Mouse (Mus musculus) neural tube, embryonic 12.5 days (tissue): ENCODE measurements around the gene Fer1l4. TPM values are rescaled to one million over a fixed set of nuclear protein-coding genes. Genes with fewer than 3 reads are reported as not detected.

ENCODE experiments used
- ATAC-seq: fragments of 200-750 bp; cut with Nextera tagmentation; 2 replicates; pipeline ENCODE4 v1.8.0; 2017; ENCODE audit warnings: low read depth, mild to moderate bottlenecking, moderate TSS enrichment, moderate library complexity; ENCODE audit not compliant: low FRiP score
- H3K27ac ChIP-seq: fragments of 300-500 bp; sonication (generic); 2 replicates; pipeline ENCODE4 v1.5.1; 2016
- H3K27me3 ChIP-seq: fragments of 300-500 bp; sonication (generic); replicated peaks from 2 replicates; pipeline ENCODE4 v1.6.1; 2016; ENCODE audit warnings: mild to moderate bottlenecking
- H3K36me3 ChIP-seq: fragments of 300-500 bp; sonication (generic); 2 replicates; pipeline ENCODE4 v1.6.1; 2016; ENCODE audit warnings: mild to moderate bottlenecking
- H3K4me1 ChIP-seq: fragments of 300-500 bp; sonication (generic); 2 replicates; pipeline ENCODE4 v1.6.1; 2016
- H3K4me2 ChIP-seq: fragments of 300-500 bp; sonication (generic); replicated peaks from 2 replicates; pipeline ENCODE4 v1.6.1; 2016; ENCODE audit warnings: mild to moderate bottlenecking
- H3K4me3 ChIP-seq: fragments of 300-500 bp; sonication (generic); 2 replicates; pipeline ENCODE4 v1.5.1; 2016
- H3K9ac ChIP-seq: fragments of 300-500 bp; sonication (generic); 2 replicates; pipeline ENCODE4 v1.6.1; 2016; ENCODE audit warnings: mild to moderate bottlenecking
- H3K9me3 ChIP-seq: fragments of 300-500 bp; sonication (generic); 2 replicates; pipeline ENCODE4 v1.6.1; 2016; ENCODE audit warnings: mild to moderate bottlenecking
- WGBS: fragments of 180-500 bp; shearing (Covaris S2); methylation state at CpG from one replicate; pipeline ENCODE4 v1.1.7; 2016; 5-methylcytosine and 5-hydroxymethylcytosine counted together
- polyA plus RNA-seq: library from polyadenylated mRNA; unstranded; fragments of >200 nt; fragmentation: Nextera tagmentation; extraction: Ambion mirVana; gene quantifications from 2 replicates; pipeline ENCODE4 v1.2.1, GENCODE M21; 2016

Fer1l4 gene
- polyA plus RNA-seq = not detected in 2 replicates

- H3K4me1 ChIP-seq = no peaks in the 10 kb centered on the region
- no peak within 1 kb of the TSS for H3K4me3 ChIP-seq
- 89% methylated on average over 9 of the region's 9 CpGs for WGBS
- ATAC-seq = no peak
- no peaks in the 10 kb centered on the region for H3K9me3 ChIP-seq
- H3K27me3 ChIP-seq = 0 out of 2 replicates have a peak, but pooled peaks cover 8% of the 10 kb centered on the region
- H3K4me2 ChIP-seq = no peak within 1 kb of the TSS
- no peak within 1 kb of the TSS for H3K9ac ChIP-seq
- no peak within 1 kb of the TSS for H3K27ac ChIP-seq
- no peaks in the 10 kb centered on the region for H3K36me3 ChIP-seq
These were observed at the start of gene Fer1l4 for GRCm38 (mm10) chr2:156052816-156053215. Gene Fer1l4 (minus strand): TSS chr2:156052947.

DNA sequence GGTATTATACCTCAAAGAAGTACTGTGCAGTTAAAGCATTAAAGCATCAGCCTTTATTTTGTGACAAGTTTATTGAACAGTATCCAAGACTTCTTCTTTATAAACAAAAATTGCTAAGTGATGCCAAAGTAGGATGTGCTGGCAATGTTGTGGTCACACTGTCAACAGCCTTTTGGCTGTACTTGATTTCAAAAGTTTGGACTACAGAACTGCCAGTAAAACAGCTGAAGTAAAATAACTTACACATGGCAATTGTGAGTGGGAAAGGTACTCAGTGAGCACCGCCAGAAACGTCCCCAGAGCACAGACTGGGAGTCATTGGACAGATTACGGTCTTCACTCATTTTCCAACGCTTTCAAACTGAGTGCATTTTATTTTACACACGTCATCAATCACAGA, 39.2 kb upstream of the Fer1l4 start:
- no peak for ATAC-seq

DNA sequence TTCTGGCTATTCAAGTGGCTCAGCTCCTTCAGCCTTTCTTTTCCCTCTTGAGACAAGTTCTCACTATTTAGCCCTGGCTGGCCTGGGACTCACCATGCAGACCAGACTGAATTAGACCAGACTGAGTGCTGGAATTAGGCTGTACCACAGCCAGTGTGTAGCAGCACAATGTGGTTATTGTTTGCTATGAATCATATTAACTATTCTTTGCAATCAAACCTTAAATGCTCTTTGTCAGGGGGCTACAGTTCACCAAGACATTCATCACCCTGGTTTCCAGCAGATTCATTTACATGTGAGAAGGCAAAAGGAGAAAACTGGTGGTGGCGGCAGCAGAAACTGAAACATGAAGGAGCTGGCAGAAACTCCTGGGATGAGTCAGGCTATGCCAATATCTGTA, 37.1 kb upstream of the Fer1l4 start:
- H3K4me1 ChIP-seq = peaks cover 15% of the 10 kb centered on the region; the same call in 1 of the 2 replicates
- H3K27me3 ChIP-seq = no peaks in the 10 kb centered on the region
- H3K9ac ChIP-seq = no peak overlapping the region
- ATAC-seq = no peak
- peaks cover 8% of the 10 kb centered on the region for H3K36me3 ChIP-seq
- no peak overlapping the region for H3K27ac ChIP-seq
- 53% methylated on average over 1 of the region's 1 CpGs for WGBS
- no peak overlapping the region for H3K4me2 ChIP-seq
- no peak overlapping the region for H3K4me3 ChIP-seq
- H3K9me3 ChIP-seq = no peaks in the 10 kb centered on the region

More for the DNA sequence above, 39.2 kb upstream of the Fer1l4 start:
- Histone ChIP-seq H3K9me3 (no peaks in the 10 kb centered on the region), H3K4me1 (peaks cover 15% of the 10 kb centered on the region; the same call in 1 of the 2 replicates), H3K27ac (no peak overlapping the region), H3K9ac (no peak overlapping the region), H3K27me3 (no peaks in the 10 kb centered on the region), H3K36me3 (peaks cover 28% of the 10 kb centered on the region), H3K4me3 (no peak overlapping the region), H3K4me2 (no peak overlapping the region)
- WGBS = 88% methylated on average over 5 of the region's 5 CpGs

DNA sequence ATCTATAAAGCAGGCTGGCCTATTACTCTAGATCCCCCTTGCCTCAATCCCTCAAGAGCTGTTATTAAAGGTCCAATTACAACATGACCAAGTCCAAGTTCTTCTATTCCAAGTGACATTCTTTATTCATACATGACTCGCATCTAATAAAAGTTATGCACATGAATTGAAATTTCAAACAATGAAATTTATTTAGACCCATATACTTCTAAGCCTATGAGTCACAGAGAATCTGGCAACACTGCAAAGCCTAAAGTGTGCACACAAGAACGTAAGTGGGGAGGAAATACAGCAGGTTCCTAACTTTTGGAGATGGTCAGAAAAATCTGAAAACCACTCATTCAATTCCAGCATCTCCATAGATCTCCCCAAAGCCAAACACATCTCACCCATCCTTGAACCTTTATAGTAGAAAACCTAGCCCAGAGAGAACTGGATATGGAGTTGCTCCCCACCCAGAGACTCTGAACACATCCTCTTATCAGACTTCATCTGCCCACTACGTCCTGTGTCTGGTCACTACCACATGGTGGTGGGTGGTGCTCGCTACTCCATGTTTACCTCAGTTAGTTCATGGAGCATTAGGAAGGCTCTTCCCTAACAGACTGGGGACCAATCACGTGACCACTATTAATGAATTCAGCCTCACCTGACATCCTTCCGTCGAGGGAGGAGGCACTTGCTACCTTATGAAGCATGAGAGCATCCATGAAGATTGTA, 34.8 kb upstream of the Fer1l4 start:
- Histone ChIP-seq H3K4me1 (peaks cover 15% of the 10 kb centered on the region; the same call in 1 of the 2 replicates), H3K27me3 (no peaks in the 10 kb centered on the region), H3K9ac (no peak overlapping the region), H3K36me3 (peaks cover 8% of the 10 kb centered on the region), H3K9me3 (no peaks in the 10 kb centered on the region), H3K4me2 (no peak overlapping the region), H3K4me3 (no peak overlapping the region), H3K27ac (no peak overlapping the region)
- no peak for ATAC-seq
- 90% methylated on average over 7 of the region's 7 CpGs for WGBS

DNA sequence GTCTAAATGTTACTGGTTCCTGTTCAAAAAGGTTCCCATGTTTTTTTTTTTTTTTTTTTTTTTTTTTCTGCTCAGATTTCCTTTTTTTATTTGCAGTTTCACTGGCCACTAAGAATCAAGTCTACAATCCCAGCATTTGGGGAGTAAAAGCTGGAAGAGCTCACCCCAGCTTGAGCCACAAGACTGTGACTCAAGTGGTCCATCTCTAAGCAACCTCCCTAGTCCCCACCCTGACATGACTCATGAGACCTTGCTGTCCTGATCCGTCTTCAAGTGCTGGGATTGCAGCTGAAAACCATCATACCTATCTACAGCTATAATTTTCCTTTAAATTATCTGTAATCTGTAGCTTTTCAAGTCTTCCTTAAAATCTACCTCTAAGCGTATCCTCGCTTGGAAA, 31.8 kb upstream of the Fer1l4 start:
- Histone ChIP-seq H3K9me3 (no peaks in the 10 kb centered on the region), H3K27ac (no peak overlapping the region), H3K4me3 (no peak overlapping the region), H3K27me3 (no peaks in the 10 kb centered on the region), H3K4me2 (no peak overlapping the region), H3K36me3 (peaks cover 2% of the 10 kb centered on the region; the same call in 1 of the 2 replicates), H3K4me1 (0 out of 2 replicates have a peak, but pooled peaks cover 2% of the 10 kb centered on the region), H3K9ac (no peak overlapping the region)
- no peak for ATAC-seq
- 89% methylated on average over 3 of the region's 3 CpGs for WGBS

- Histone ChIP-seq H3K9ac (no peak overlapping the region), H3K4me3 (no peak overlapping the region), H3K27me3 (no peaks in the 10 kb centered on the region), H3K9me3 (no peaks in the 10 kb centered on the region), H3K4me1 (no peaks in the 10 kb centered on the region), H3K36me3 (peaks cover 43% of the 10 kb centered on the region), H3K27ac (no peak overlapping the region), H3K4me2 (no peak overlapping the region)
- ATAC-seq = no peak
- 88% methylated on average over 7 of the region's 7 CpGs for WGBS
These were observed 27.6 kb upstream of the Fer1l4 start for GRCm38 (mm10) chr2:156080391-156080790.

DNA sequence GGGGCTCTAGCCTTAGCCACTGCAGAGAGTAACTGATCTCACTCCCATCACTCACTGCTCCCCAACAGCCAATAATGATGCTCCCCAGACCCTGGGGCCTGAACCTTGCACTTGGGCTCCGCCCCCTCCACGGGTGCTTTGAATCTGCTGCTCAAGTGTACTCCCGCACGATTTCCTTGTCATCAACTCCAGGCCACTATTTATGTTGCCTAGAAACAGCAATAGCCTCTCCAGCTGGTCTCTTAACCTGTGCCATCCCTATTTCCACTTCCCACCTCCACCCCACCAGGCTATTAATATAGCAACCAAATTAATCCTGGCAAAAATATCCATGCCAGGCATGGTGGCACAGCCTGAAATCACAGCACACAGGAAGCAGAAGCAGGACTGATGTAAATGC, 26.9 kb upstream of the Fer1l4 start:
- no peak overlapping the region for H3K27ac ChIP-seq

GRCm38 (mm10) chr2:156079183-156079560, 26.4 kb upstream of the Fer1l4 start:
- H3K9ac ChIP-seq = no peak overlapping the region
- H3K36me3 ChIP-seq = peaks cover 55% of the 10 kb centered on the region
- no peaks in the 10 kb centered on the region for H3K27me3 ChIP-seq
- H3K4me3 ChIP-seq = no peak overlapping the region
- 91% methylated on average over 8 of the region's 8 CpGs for WGBS
- no peak overlapping the region for H3K27ac ChIP-seq
- H3K4me1 ChIP-seq = no peaks in the 10 kb centered on the region
- no peaks in the 10 kb centered on the region for H3K9me3 ChIP-seq
- H3K4me2 ChIP-seq = no peak overlapping the region
- no peak for ATAC-seq

More for the DNA sequence above, 26.9 kb upstream of the Fer1l4 start:
- Histone ChIP-seq H3K4me1 (no peaks in the 10 kb centered on the region), H3K36me3 (peaks cover 50% of the 10 kb centered on the region), H3K4me2 (no peak overlapping the region), H3K4me3 (no peak overlapping the region), H3K27me3 (no peaks in the 10 kb centered on the region), H3K9me3 (no peaks in the 10 kb centered on the region), H3K9ac (no peak overlapping the region)
- ATAC-seq = no peak
- WGBS = 51% methylated on average over 4 of the region's 4 CpGs

- H3K36me3 ChIP-seq = peaks cover 61% of the 10 kb centered on the region
- H3K4me1 ChIP-seq = no peaks in the 10 kb centered on the region
- H3K4me2 ChIP-seq = no peak overlapping the region
- H3K27me3 ChIP-seq = no peaks in the 10 kb centered on the region
- no peak overlapping the region for H3K27ac ChIP-seq
- no peak for ATAC-seq
- no peak overlapping the region for H3K4me3 ChIP-seq
- H3K9ac ChIP-seq = no peak overlapping the region
- WGBS = 95% methylated on average over 16 of the region's 16 CpGs
- H3K9me3 ChIP-seq = no peaks in the 10 kb centered on the region
These were observed 25.9 kb upstream of the Fer1l4 start for GRCm38 (mm10) chr2:156078421-156079182.

GRCm38 (mm10) chr2:156077461-156077860, 24.7 kb upstream of the Fer1l4 start:
- no peak overlapping the region for H3K4me3 ChIP-seq
- no peak for ATAC-seq
- H3K4me2 ChIP-seq = no peak overlapping the region
- H3K9ac ChIP-seq = no peak overlapping the region
- H3K9me3 ChIP-seq = no peaks in the 10 kb centered on the region
- H3K4me1 ChIP-seq = no peaks in the 10 kb centered on the region
- H3K27ac ChIP-seq = no peak overlapping the region
- 95% methylated on average over 7 of the region's 7 CpGs for WGBS
- peaks cover 72% of the 10 kb centered on the region for H3K36me3 ChIP-seq
- no peaks in the 10 kb centered on the region for H3K27me3 ChIP-seq

DNA sequence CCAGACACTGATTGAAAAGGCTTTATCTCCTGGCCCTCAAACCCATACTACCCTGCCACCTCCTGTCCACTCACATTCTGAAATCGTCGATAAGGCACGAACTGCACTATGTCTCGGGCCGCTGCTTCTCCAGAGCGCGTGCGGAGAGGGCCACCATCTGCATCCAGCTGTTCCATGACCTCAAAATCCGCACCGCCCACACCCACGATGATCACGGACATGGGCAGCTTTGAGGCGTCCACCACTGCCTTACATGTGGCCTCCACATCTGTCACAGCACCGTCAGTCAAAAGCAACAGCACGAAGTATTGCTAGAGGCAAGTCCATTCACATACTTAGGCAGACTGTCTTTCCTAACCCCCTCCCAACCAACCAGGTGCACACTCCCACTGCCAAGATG, 21.0 kb upstream of the Fer1l4 start:
- Histone ChIP-seq H3K27ac (no peak overlapping the region), H3K9me3 (0 out of 2 replicates have a peak, but pooled peaks cover 2% of the 10 kb centered on the region), H3K9ac (no peak overlapping the region), H3K4me3 (no peak overlapping the region), H3K4me2 (no peak overlapping the region), H3K27me3 (no peaks in the 10 kb centered on the region), H3K36me3 (peaks cover 96% of the 10 kb centered on the region), H3K4me1 (no peaks in the 10 kb centered on the region)
- 97% methylated on average over 15 of the region's 15 CpGs for WGBS
- ATAC-seq = no peak

GRCm38 (mm10) chr2:156071236-156071635, 18.5 kb upstream of the Fer1l4 start:
- Histone ChIP-seq H3K27me3 (no peaks in the 10 kb centered on the region), H3K4me2 (no peak overlapping the region), H3K9me3 (0 out of 2 replicates have a peak, but pooled peaks cover 5% of the 10 kb centered on the region), H3K27ac (no peak overlapping the region), H3K9ac (no peak overlapping the region), H3K4me1 (peaks cover 3% of the 10 kb centered on the region; the same call in 1 of the 2 replicates), H3K36me3 (peaks cover 81% of the 10 kb centered on the region), H3K4me3 (no peak overlapping the region)
- 93% methylated on average over 10 of the region's 10 CpGs for WGBS
- ATAC-seq = no peak
